ENCODE assay signal across 13 mouse cellular contexts in the genomic region with DNA sequence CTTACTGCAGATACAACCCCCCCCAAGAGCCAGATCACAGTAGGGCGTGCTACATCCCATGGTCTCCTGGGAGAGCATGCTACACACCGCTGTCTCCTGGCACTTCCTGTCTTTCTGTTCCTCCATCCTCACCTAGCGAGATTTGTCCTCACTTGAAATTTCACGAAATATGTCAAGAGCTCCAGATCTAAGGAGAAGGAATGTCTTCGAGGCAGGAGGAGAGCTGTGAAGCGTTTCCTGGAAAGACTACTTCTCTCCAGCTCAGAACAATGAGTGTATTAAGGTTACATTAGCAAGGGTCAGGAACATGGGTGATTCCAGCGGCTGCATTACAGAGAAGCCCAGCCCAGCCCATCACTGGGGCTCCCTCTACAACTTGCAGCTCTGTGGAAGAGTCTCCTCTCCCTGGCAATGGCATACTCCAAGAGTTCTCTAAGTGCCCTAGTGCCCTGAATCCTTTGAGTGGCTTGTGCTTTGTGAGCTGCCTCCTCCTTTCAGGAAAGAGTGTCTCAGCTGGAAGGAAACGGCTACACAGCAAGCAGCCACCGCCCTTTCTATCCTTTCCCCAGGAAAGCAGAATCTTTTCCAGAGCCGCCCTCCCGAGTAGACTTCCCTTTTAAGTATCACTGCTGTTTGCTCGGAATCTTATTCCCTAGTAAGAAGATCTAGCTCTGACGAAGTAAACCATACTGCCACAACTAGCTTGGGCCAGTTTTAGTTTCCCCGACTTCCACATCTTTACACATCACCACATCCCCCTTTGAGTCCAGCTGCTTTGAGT. TPM values are rescaled to one million over a fixed set of nuclear protein-coding genes. Genes with fewer than 3 reads are reported as not detected.
DNase-seq lines count a peak whose midpoint lies in the region; ATAC-seq and TF ChIP-seq lines count a peak whose summit lies in the region.
"Had no signal": no experiment of that assay in that cellular context is flagged by ENCODE, and none has a peak within 500 bp of the region (broad histone marks: within the 10 kb centered on the region; RNA-seq: fewer than 3 reads in every experiment).

No protein-coding gene starts in this region.

- no peak for ATAC-seq in kidney, embryonic 16.5 days (ENCODE audit: low FRiP score, low TSS enrichment)

- TF ChIP-seq CTCF in E14TG2a.4 (conservative IDR thresholded peaks at IDR 0.05; ENCODE audit: low read length): no peak

- no peaks in the 10 kb centered on the region for H3K36me3 ChIP-seq in kidney, embryonic 16.5 days (ENCODE audit: insufficient read depth, low read length)
- H3K36me3 ChIP-seq in E14TG2a.4 (ENCODE audit: insufficient read depth, low read length): no peaks in the 10 kb centered on the region
- H3K36me3 ChIP-seq: midbrain, embryonic 12.5 days had no signal

- peak overlapping the region; percentile 18; the same call in 1 of the 2 replicates for H3K4me2 ChIP-seq in kidney, embryonic 16.5 days (replicated peaks; ENCODE audit: low read depth, low read length)

- H3K9me3 ChIP-seq in kidney, embryonic 16.5 days (ENCODE audit: low read length): no peaks in the 10 kb centered on the region
- H3K9me3 ChIP-seq in E14TG2a.4 (ENCODE audit: low read length): no peaks in the 10 kb centered on the region
- H3K9me3 ChIP-seq: midbrain, embryonic 12.5 days had no signal

- H3K27me3 ChIP-seq in kidney, embryonic 16.5 days (ENCODE audit: insufficient read depth, low read length): no peaks in the 10 kb centered on the region
- H3K27me3 ChIP-seq in E14TG2a.4 (ENCODE audit: insufficient read depth, low read length): peaks cover 19% of the 10 kb centered on the region

- H3K4me1 ChIP-seq in kidney, embryonic 16.5 days (ENCODE audit: insufficient read depth, low read length): peaks cover 14% of the 10 kb centered on the region
- peaks cover 58% of the 10 kb centered on the region for H3K4me1 ChIP-seq in E14TG2a.4 (replicated peaks; ENCODE audit: low read depth, low read length)

- H3K9ac ChIP-seq in kidney, embryonic 16.5 days (replicated peaks; ENCODE audit: low read length): no peak overlapping the region; the same call in 1 of the 2 replicates

- WGBS in kidney, embryonic 16.5 days: 50% methylated on average over 14 of the region's 14 CpGs

- intact Hi-C loops in heart, postnatal 10 days (cut with DNase I): no loop called here

- H3K4me3 ChIP-seq in kidney, embryonic 16.5 days (ENCODE audit: low read length): no peak overlapping the region
- peak overlapping the region; percentile 30 for H3K4me3 ChIP-seq in E14TG2a.4 (replicated peaks; ENCODE audit: low read length)

- peak overlapping the region; percentile 39; the same call in 1 of the 2 replicates for H3K27ac ChIP-seq in kidney, embryonic 16.5 days (ENCODE audit: low read length)
- H3K27ac ChIP-seq: midbrain, embryonic 12.5 days had no signal

- no peak for DNase-seq in kidney, adult 8-10 months
- peak; percentile 31 for DNase-seq in ES-CJ7 (ENCODE audit: low read depth, low spot score)
- DNase-seq in heart, postnatal 10 days: peak; percentile 13 to 29
- DNase-seq in layer of hippocampus, postnatal 36 days: no peak
- DNase-seq in urinary bladder, postnatal 10 days (ENCODE audit: low spot score): no peak
- DNase-seq: adrenal gland, adult 2 months; cerebellum, adult 11 months; forebrain, postnatal 0 days; liver; spleen, adult 18-20 months had no signal

RNA-seq across cellular contexts. Expression of gene Vstm5, which starts 1.1 kb away (rescaled TPM):
- 7.9 and 8.7 TPM in 2 replicates for polyA plus RNA-seq in kidney, embryonic 16.5 days (2015; fragmentation: Nextera tagmentation; extraction: Ambion mirVana)
- total RNA-seq in heart, postnatal 10 days (2021): 1 to 10 TPM; 1.0 to 1.2 TPM
- total RNA-seq in layer of hippocampus, postnatal 36 days (2021): 1 to 10 TPM; 4.5 to 6.3 TPM

RNA-seq across cellular contexts. Expression of gene Med17, which starts 42.0 kb away (rescaled TPM):
- 29.6 and 37.0 TPM in 2 replicates for polyA plus RNA-seq in kidney, embryonic 16.5 days (2015; fragmentation: Nextera tagmentation; extraction: Ambion mirVana)
- 10 to 100 TPM; 17.1 to 20.4 TPM for total RNA-seq in heart, postnatal 10 days (2021)
- 10 to 100 TPM; 38.9 to 41.9 TPM for total RNA-seq in layer of hippocampus, postnatal 36 days (2021)

Comparison
In these comparisons a context has a peak if more than half of its experiments do, and no peak if none do; other contexts are left out.
1. DNase-seq: peak in ES-CJ7 (single experiment) and heart, postnatal 10 days (2 of 2); none in kidney, adult 8-10 months (0 of 2), layer of hippocampus, postnatal 36 days (0 of 2) and urinary bladder, postnatal 10 days (single experiment).